In genomic region chr3:88364337-88364736, GRCm38 (mm10) we compare ENCODE assay signal across 8 mouse cellular contexts. TPM values are rescaled to one million over a fixed set of nuclear protein-coding genes. Genes with fewer than 3 reads are reported as not detected.
DNase-seq lines count a peak whose midpoint lies in the region; ATAC-seq lines count a peak whose summit lies in the region.

Paqr6 (plus strand) TSS chr3:88364584.

- peak within 1 kb of the TSS; percentile 59 for H3K4me3 ChIP-seq in liver, embryonic 16.5 days (ENCODE audit: low read depth, low read length)

- WGBS in liver, embryonic 16.5 days (ENCODE audit: insufficient replicate concordance), result 3% methylated on average over 16 of the region's 16 CpGs

- peaks cover 30% of the 10 kb centered on the region for H3K36me3 ChIP-seq in liver, embryonic 16.5 days (ENCODE audit: control insufficient read depth, insufficient read depth)

- H3K9ac ChIP-seq in liver, embryonic 16.5 days (ENCODE audit: low read depth, low read length), result peak within 1 kb of the TSS; percentile 59

- H3K9me3 ChIP-seq in liver, embryonic 16.5 days (replicated peaks; ENCODE audit: control insufficient read depth, low read length), result no peaks in the 10 kb centered on the region

- H3K4me2 ChIP-seq in liver, embryonic 16.5 days (ENCODE audit: low read depth, low read length), result peak within 1 kb of the TSS; percentile 67

- peaks cover 17% of the 10 kb centered on the region for H3K27me3 ChIP-seq in liver, embryonic 16.5 days (ENCODE audit: control insufficient read depth, insufficient read depth, low read depth, low read length)

- H3K4me1 ChIP-seq in liver, embryonic 16.5 days (ENCODE audit: control insufficient read depth, low read depth, low read length), result peaks cover 53% of the 10 kb centered on the region

- no peak for ATAC-seq in cerebellum, adult (ENCODE audit: insufficient number of reproducible peaks, low FRiP score, low TSS enrichment)
- ATAC-seq in liver, embryonic 16.5 days (ENCODE audit: low read depth), result peak; percentile 68

- peak; percentile 63 to 77 for DNase-seq in cerebellum, postnatal 10 days
- DNase-seq in embryo, embryonic 11 days, result peak; percentile 63
- peak; percentile 37 to 64 for DNase-seq in heart, adult 9 months (ENCODE audit: low spot score in 2 of 2)
- DNase-seq in kidney, adult 9 months, result peak; percentile 74
- DNase-seq in retina, postnatal 1 day, result peak; percentile 55
- no peak for DNase-seq in left cerebral cortex, adult 11 months (ENCODE audit: low spot score)

- H3K27ac ChIP-seq in liver, embryonic 16.5 days (ENCODE audit: low read length), result peak within 1 kb of the TSS; percentile 87

RNA-seq across cellular contexts. Expression of gene Paqr6, which starts in this region (rescaled TPM):
- 5.9 and 7.0 TPM in 2 replicates for polyA plus RNA-seq in liver, embryonic 16.5 days (2015; fragmentation: Nextera tagmentation; extraction: Ambion mirVana)
